Mouse (Mus musculus) gastrocnemius, postnatal 14 days (tissue): ENCODE measurements at regions not wholly inside any gene's neighbourhood (a gene's known extent, or its start where the extent isn't known, plus 50 kb on each side); places are given as distances from the start of the nearest gene placed in this dataset.

ENCODE experiments used
- DNase-seq: peaks from one replicate; pipeline ENCODE4 v3.0.0; 2021; ENCODE audit warnings: mixed read lengths
- intact Hi-C: fragments of 180-260 bp; cut with DNase I; formaldehyde crosslinking; loops from one replicate; pipeline ENCODE4 v1.15.1; 2025; ENCODE audit warnings: low total_unique reads

- intact Hi-C loops, result no loop called here
- no peak for DNase-seq
Observed at GRCm38 (mm10) chr13:48018606-48019005, 242.4 kb upstream of the Id4 start.

GRCm38 (mm10) chr13:48022958-48023615 lies 237.9 kb upstream of the Id4 start:
- DNase-seq, result no peak
- intact Hi-C loops, result no loop called here

- intact Hi-C loops, result no loop called here
- peak; percentile 65 for DNase-seq
Observed at GRCm38 (mm10) chr13:48027775-48028489, 233.1 kb upstream of the Id4 start.

GRCm38 (mm10) chr13:48031491-48031890 lies 229.5 kb upstream of the Id4 start:
- intact Hi-C loops, result no loop called here

GRCm38 (mm10) chr13:48042172-48042571 lies 218.9 kb upstream of the Id4 start:
- DNase-seq, result no peak
- intact Hi-C loops, result no loop called here

More at GRCm38 (mm10) chr13:48031491-48031890, 229.5 kb upstream of the Id4 start:
- DNase-seq, result no peak

- intact Hi-C loops, result no loop called here
- DNase-seq, result no peak
Observed at GRCm38 (mm10) chr13:48042572-48042971, 218.5 kb upstream of the Id4 start.

GRCm38 (mm10) chr13:48046201-48046750 lies 214.8 kb upstream of the Id4 start:
- intact Hi-C loops, result no loop called here
- DNase-seq, result no peak

- DNase-seq, result no peak
- intact Hi-C loops, result no loop called here
Observed at GRCm38 (mm10) chr13:48049796-48050195, 211.2 kb upstream of the Id4 start.

GRCm38 (mm10) chr13:48074630-48075029 lies 186.4 kb upstream of the Id4 start:
- DNase-seq, result no peak

GRCm38 (mm10) chr13:48075315-48075714 lies 185.7 kb upstream of the Id4 start:
- intact Hi-C loops, result no loop called here
- no peak for DNase-seq

More at GRCm38 (mm10) chr13:48074630-48075029, 186.4 kb upstream of the Id4 start:
- intact Hi-C loops, result no loop called here

- no peak for DNase-seq
- intact Hi-C loops, result no loop called here
Observed at GRCm38 (mm10) chr13:48078214-48078613, 182.8 kb upstream of the Id4 start.

GRCm38 (mm10) chr13:48083294-48083693 lies 177.7 kb upstream of the Id4 start:
- intact Hi-C loops, result no loop called here
- no peak for DNase-seq

- no peak for DNase-seq
- intact Hi-C loops, result no loop called here
Observed at GRCm38 (mm10) chr13:48083807-48084206, 177.2 kb upstream of the Id4 start.

GRCm38 (mm10) chr13:48094275-48095035 lies 166.6 kb upstream of the Id4 start:
- DNase-seq, result no peak
- intact Hi-C loops, result no loop called here

GRCm38 (mm10) chr13:48102156-48102555 lies 158.9 kb upstream of the Id4 start:
- intact Hi-C loops, result no loop called here
- DNase-seq, result no peak

GRCm38 (mm10) chr13:48102576-48102975 lies 158.5 kb upstream of the Id4 start:
- no peak for DNase-seq
- intact Hi-C loops, result no loop called here

GRCm38 (mm10) chr13:48104766-48105165 lies 156.3 kb upstream of the Id4 start:
- intact Hi-C loops, result no loop called here
- no peak for DNase-seq

GRCm38 (mm10) chr13:48106946-48107345 lies 154.1 kb upstream of the Id4 start:
- intact Hi-C loops, result no loop called here
- no peak for DNase-seq

GRCm38 (mm10) chr13:48115890-48116289 lies 145.1 kb upstream of the Id4 start:
- intact Hi-C loops, result no loop called here
- no peak for DNase-seq

GRCm38 (mm10) chr13:48126582-48126981 lies 134.4 kb upstream of the Id4 start:
- no peak for DNase-seq
- intact Hi-C loops, result no loop called here
